Mouse (Mus musculus) G1E (cell line): ENCODE results near the gene Tmc1.

Experiments used
- CTCF ChIP-seq: IDR thresholded peaks from 2 replicates; pipeline ENCODE4 v1.5.1; 2012; ENCODE audit warnings: low read depth, low read length, inconsistent platforms, mixed read lengths
- GATA1 ChIP-seq: IDR thresholded peaks from 2 replicates; pipeline ENCODE4 v1.6.1; 2012; ENCODE audit warnings: borderline replicate concordance, low read length, inconsistent platforms, mixed read lengths
- GATA2 ChIP-seq: IDR thresholded peaks from 2 replicates; pipeline ENCODE4 v1.6.1; 2012; ENCODE audit warnings: low read depth, low read length, inconsistent platforms, borderline replicate concordance
- POLR2AphosphoS5 ChIP-seq: IDR thresholded peaks from 2 replicates; pipeline ENCODE4 v1.6.1; 2012; ENCODE audit warnings: low read depth, low read length, inconsistent platforms; ENCODE audit not compliant: insufficient replicate concordance
- TAL1 ChIP-seq: conservative IDR thresholded peaks from 2 replicates; pipeline ENCODE4 v1.6.1; 2012; ENCODE audit warnings: low read depth, low read length, inconsistent platforms, mixed read lengths

DNA sequence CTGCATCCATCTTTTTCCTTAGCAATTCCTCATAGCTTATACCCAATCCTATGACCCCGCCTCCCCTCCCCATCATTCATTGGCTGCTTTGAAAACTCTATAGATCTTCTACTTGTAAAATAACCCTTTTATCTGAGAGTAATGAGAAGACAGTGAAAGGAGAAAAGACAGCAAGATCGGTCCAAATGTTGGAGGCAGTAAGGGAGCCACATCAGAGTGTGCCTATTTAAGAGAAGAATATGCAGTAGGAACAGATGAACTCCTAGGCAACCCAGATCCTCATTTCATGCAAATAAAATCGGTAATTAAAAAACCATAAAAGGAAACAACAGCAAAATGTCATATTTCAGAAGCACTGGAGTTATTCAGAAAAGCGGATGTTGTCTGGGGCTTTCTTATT is 35.8 kb downstream of the Tmc1 start:
- TF ChIP-seq CTCF (no peak), GATA1 (no peak), TAL1 (no peak), POLR2AphosphoS5 (no peak), GATA2 (no peak)
